Mouse (Mus musculus): ENCODE measurements around the gene Gtf2f2.

The Gtf2f2 gene

GRCm38 (mm10) chr14:75858181-75858580 lies 152.5 kb downstream of the Gtf2f2 start:
- DNase-seq = no peak

GRCm38 (mm10) chr14:75855263-75855992 lies 155.2 kb downstream of the Gtf2f2 start:
- no peak for DNase-seq

GRCm38 (mm10) chr14:75852016-75852415 lies 158.6 kb downstream of the Gtf2f2 start:
- DNase-seq = no peak

GRCm38 (mm10) chr14:75850819-75851218 lies 159.8 kb downstream of the Gtf2f2 start:
- no peak for DNase-seq

GRCm38 (mm10) chr14:75849842-75850568 lies 160.7 kb downstream of the Gtf2f2 start:
- no peak for DNase-seq

GRCm38 (mm10) chr14:75849236-75849635 lies 161.4 kb downstream of the Gtf2f2 start:
- DNase-seq = no peak

GRCm38 (mm10) chr14:75848482-75848881 lies 162.2 kb downstream of the Gtf2f2 start:
- no peak for DNase-seq

- DNase-seq = no peak
These were observed 163.0 kb downstream of the Gtf2f2 start for GRCm38 (mm10) chr14:75847669-75848068.

Measured in lung, postnatal 10 days (tissue).